In the genomic region with DNA sequence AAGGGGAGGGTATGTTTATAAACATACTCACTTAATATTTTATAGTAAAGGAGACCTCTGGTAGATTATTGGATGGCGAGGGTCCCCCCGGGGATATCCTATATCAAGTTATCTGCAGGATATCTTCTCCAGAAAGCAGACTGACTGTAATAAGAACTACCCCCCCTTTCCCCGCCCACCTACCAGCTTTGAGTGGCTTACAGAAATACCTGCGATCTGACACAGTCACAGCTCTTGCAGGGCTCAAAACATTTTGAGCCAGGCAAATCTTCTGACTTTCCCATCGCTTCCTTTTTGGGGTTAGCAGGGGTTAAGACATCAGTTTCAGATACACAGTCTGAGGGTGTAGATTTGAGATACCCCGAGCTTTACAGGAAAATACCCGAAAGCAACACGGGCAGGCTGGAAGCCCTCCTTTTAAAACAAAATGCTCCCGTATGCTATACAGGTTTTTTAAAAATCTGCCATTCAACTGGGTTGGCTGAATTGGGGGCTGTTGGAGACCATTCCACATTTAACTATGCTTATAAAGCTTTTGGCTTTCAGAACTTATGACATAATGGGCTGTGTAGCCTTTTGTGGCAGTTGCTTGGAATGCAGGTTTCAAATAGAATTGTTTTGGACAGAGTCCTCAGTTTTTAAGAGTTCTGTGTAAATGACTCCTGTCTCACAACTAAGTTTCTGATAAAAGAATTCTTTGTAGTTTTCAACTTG, we compare ENCODE assay signal across 8 mouse cellular contexts. TPM values are rescaled to one million over a fixed set of nuclear protein-coding genes. Genes with fewer than 3 reads are reported as not detected.
DNase-seq lines count a peak whose midpoint lies in the region; ATAC-seq and TF ChIP-seq lines count a peak whose summit lies in the region.

No protein-coding gene starts in this region.

- peak overlapping the region; percentile 98 for H3K9ac ChIP-seq in embryonic facial prominence, embryonic 13.5 days
- H3K9ac ChIP-seq in hindbrain, postnatal 0 days (replicated peaks; ENCODE audit: low read length): no peak overlapping the region; the same call in 1 of the 2 replicates
- no peak overlapping the region for H3K9ac ChIP-seq in midbrain, embryonic 12.5 days (replicated peaks)

- TF ChIP-seq CTCF in hindbrain, postnatal 0 days (IDR thresholded peaks at IDR 0.05; ENCODE audit: low read depth): no peak

- intact Hi-C loops in left cerebral cortex, postnatal 4 days (cut with DNase I): loop anchor here (5.0 kb wide), 1 partner anchor 330 kb away; no protein-coding TSS in a partner anchor

- peak overlapping the region; percentile 100 for H3K27ac ChIP-seq in embryonic facial prominence, embryonic 13.5 days
- H3K27ac ChIP-seq in hindbrain, postnatal 0 days: no peak overlapping the region
- H3K27ac ChIP-seq in midbrain, embryonic 12.5 days (replicated peaks): no peak overlapping the region

- peaks cover 57% of the 10 kb centered on the region for H3K4me1 ChIP-seq in embryonic facial prominence, embryonic 13.5 days
- peaks cover 10% of the 10 kb centered on the region; the same call in 1 of the 2 replicates for H3K4me1 ChIP-seq in hindbrain, postnatal 0 days (ENCODE audit: insufficient read depth, low read length)
- H3K4me1 ChIP-seq in midbrain, embryonic 12.5 days: peaks cover 25% of the 10 kb centered on the region

- no peaks in the 10 kb centered on the region for H3K36me3 ChIP-seq in embryonic facial prominence, embryonic 13.5 days
- no peaks in the 10 kb centered on the region for H3K36me3 ChIP-seq in hindbrain, postnatal 0 days (ENCODE audit: insufficient read depth, low read length)
- H3K36me3 ChIP-seq in midbrain, embryonic 12.5 days: no peaks in the 10 kb centered on the region

- WGBS in embryonic facial prominence, embryonic 13.5 days: 1% methylated on average over 9 of the region's 9 CpGs
- WGBS in hindbrain, postnatal 0 days: 36% methylated on average over 9 of the region's 9 CpGs
- WGBS in midbrain, embryonic 12.5 days: 35% methylated on average over 9 of the region's 9 CpGs

- H3K27me3 ChIP-seq in embryonic facial prominence, embryonic 13.5 days: no peaks in the 10 kb centered on the region
- no peaks in the 10 kb centered on the region for H3K27me3 ChIP-seq in hindbrain, postnatal 0 days (ENCODE audit: insufficient read depth, low read length)
- 0 out of 2 replicates have a peak, but pooled peaks cover 2% of the 10 kb centered on the region for H3K27me3 ChIP-seq in midbrain, embryonic 12.5 days

- DNase-seq in left cerebral cortex, postnatal 4 days: peak; percentile 11
- no peak for DNase-seq in left cerebral cortex, adult 8-10 months (ENCODE audit: low spot score in 2 of 2)
- DNase-seq in hindbrain, postnatal 0 days (ENCODE audit: low spot score): no peak
- no peak for DNase-seq in testis, postnatal 10 days (ENCODE audit: low spot score)
- no peak for DNase-seq in cerebellum, postnatal 36 days
- no peak for DNase-seq in c-Kit-positive CD71-positive TER-119-positive erythroid progenitor cells, embryonic 14.5 days (ENCODE audit: low spot score)

- H3K9me3 ChIP-seq in embryonic facial prominence, embryonic 13.5 days: no peaks in the 10 kb centered on the region
- no peaks in the 10 kb centered on the region for H3K9me3 ChIP-seq in hindbrain, postnatal 0 days (ENCODE audit: low read length)
- no peaks in the 10 kb centered on the region for H3K9me3 ChIP-seq in midbrain, embryonic 12.5 days

- H3K4me3 ChIP-seq in embryonic facial prominence, embryonic 13.5 days: peak overlapping the region; percentile 84
- H3K4me3 ChIP-seq in hindbrain, postnatal 0 days (ENCODE audit: low read length): peak overlapping the region; percentile 62
- peak overlapping the region; percentile 70 for H3K4me3 ChIP-seq in midbrain, embryonic 12.5 days

- H3K4me2 ChIP-seq in embryonic facial prominence, embryonic 13.5 days: peak overlapping the region; percentile 81
- peak overlapping the region; percentile 61 for H3K4me2 ChIP-seq in hindbrain, postnatal 0 days (ENCODE audit: low read depth, low read length)
- peak overlapping the region; percentile 71 for H3K4me2 ChIP-seq in midbrain, embryonic 12.5 days (replicated peaks)

- no peak for ATAC-seq in embryonic facial prominence, embryonic 13.5 days (ENCODE audit: insufficient number of reproducible peaks, insufficient read depth, low FRiP score, low TSS enrichment, low read depth)
- ATAC-seq in hindbrain, postnatal 0 days: no peak
- ATAC-seq in midbrain, embryonic 12.5 days (ENCODE audit: low FRiP score, low read depth): no peak

RNA-seq across cellular contexts. Expression of a gene that starts 2.0 kb away (rescaled TPM):
- 10 to 100 TPM; 21.2 to 24.6 TPM for total RNA-seq in left cerebral cortex, postnatal 4 days (2021)
- total RNA-seq in left cerebral cortex, adult 8-10 months (2022): 10 to 100 TPM; 31.3 to 40.3 (median 37.5) TPM
- 70.6 and 72.0 TPM in 2 replicates for polyA plus RNA-seq in embryonic facial prominence, embryonic 13.5 days (2015; fragmentation: Nextera tagmentation; extraction: Ambion mirVana)
- total RNA-seq in hindbrain, postnatal 0 days (2014; rRNA removed): 7.0 and 7.9 TPM in 2 replicates
- polyA plus RNA-seq in hindbrain, postnatal 0 days (2015; fragmentation: Nextera tagmentation; extraction: Ambion mirVana): 5.8 and 6.5 TPM in 2 replicates
- polyA plus RNA-seq in midbrain, embryonic 12.5 days (2016; fragmentation: Nextera tagmentation; extraction: Ambion mirVana): 15.6 and 19.4 TPM in 2 replicates
